Mouse (Mus musculus): ENCODE data around the gene Traf3.

DNA sequence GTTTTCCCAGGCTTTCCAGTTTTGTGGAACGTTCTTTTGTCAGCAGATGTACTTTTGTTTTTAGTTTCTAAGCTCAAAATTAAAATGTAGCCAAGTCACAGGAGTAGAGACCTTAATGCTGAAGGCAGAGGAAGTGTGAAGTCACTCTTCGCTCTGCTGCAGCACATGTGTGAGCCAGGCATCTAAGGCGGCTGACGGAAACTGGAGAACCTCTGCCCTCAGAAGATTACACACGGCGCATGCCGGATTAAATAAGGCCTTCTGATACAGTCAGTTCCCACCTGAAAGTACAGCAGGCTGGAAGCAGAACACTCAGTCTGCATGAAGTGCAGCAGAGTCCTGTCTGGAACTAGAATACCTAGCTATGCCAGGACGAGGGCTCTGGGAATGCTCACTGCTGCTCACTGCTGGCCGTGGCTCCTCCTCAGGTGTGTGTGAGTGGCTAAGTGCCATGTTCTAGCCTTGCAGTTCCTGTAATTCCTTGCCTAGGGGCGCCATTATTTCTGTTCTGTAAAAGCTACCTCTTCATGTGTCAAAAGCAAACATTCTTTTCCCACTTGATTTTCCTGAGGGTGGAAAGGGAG lies 59.1 kb downstream of the Traf3 start:
- TF ChIP-seq MAFK (IDR thresholded peaks at IDR 0.05; ENCODE audit: insufficient read depth, low read depth, low read length) (no peak), CHD2 (IDR thresholded peaks at IDR 0.05; ENCODE audit: low read depth, low read length) (no peak), ZNF384 (IDR thresholded peaks at IDR 0.05; ENCODE audit: low read depth, low read length) (no peak), HCFC1 (IDR thresholded peaks at IDR 0.05; ENCODE audit: borderline replicate concordance, insufficient read depth, low read length) (no peak), ZC3H11A (IDR thresholded peaks at IDR 0.05; ENCODE audit: borderline replicate concordance, low read depth, low read length) (no peak)

Data from ES-E14 (cell line).